Mouse (Mus musculus): Measurements from ENCODE around the gene Taf8. TPM values are rescaled to one million over a fixed set of nuclear protein-coding genes. Genes with fewer than 3 reads are reported as not detected.

The Taf8 gene
- total RNA-seq, 2 experiments from 2014 or later: 15.4 to 19.1 TPM

DNA sequence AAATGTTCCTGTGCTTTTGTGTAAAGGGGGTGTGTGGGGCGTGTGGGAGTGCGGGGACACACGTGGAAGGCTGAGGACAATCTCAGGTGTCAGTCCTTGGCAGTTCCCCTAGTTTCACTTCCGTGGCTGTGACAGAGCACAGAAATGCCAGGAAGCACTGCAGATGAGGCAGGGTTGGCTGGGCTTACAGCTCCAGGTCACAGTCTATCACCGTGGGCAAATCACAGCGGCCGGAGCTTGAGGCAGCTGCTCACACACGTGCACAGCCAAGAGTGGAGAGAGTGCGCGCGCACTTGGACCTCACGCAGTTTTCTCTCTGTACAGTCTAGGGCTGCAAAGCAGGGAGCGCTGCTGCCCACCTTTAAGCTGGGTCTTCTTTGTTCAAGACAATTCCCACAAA is 43.8 kb downstream of the Taf8 start:
- no peak for DNase-seq

DNA sequence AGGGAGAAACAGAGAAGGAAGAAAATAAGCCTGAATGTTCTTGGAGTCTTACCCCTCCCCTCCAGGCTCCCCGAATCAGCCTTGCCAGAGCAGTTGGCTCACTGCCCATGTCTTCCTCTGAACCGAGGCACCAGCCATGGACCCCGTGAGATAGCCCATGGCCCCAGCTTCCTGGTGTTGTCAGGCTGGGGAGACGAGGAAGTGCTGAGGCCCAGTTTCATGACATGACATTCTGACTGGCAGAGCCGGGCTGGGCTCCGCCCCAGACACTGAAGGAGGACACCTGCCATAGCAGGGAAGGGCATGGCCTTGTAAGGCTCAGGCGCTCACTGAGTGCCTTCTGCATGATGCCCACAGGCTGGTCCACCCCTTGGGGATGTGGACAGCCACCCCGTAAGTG is 47.4 kb downstream of the Taf8 start:
- DNase-seq: no peak

DNA sequence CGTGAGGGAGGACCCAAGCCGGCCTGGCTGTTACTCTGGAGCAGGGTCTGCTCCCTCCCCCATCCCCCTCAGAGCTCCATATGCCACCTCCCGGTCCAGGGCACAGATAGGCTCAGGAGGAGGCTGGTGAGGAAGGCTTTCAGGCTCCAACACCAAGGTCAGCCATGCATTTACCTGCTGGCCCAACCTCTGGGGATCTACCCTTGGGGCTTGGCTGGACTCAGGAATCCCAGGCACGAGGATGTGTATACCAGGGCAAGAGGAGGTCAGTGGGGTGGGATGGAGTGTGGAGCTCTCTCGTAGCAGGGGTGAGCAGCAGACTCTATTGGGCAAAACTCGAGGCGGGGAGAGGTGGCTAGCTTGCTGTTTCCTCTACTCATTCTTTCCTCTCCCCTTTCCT is 49.2 kb downstream of the Taf8 start:
- no peak for DNase-seq

DNA sequence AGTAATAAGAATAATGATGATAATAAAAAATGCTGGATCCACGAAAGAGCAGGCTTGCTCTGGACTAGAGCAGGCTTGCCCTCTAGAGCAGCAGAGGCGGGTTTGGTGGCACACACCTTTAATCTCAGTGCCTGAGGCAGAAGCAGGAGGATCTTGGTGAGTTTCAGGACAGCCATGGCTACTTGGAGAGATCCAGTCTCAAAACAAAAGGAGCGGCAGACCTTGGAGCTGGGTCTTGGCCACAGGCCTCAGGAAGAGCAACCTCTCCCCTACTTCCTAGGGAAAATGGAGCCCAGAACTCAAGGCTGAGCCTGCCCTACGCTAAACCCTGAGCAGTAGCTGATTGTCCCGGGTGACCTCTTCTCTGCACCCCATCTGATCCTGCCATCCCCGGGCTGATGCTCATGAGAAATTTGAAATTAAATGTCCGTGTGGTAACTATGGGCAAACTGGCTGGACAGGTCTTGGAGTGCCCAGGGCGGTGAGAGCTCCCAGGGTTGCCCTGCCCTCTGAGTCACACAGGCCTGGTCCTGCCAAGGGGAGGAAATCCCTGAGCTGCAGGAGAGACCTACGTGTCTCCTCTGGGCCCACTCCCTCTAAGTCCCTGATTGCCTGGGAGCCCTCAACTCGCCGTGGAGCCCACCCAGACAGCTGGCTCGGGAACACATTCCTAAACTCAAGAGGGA is 51.1 kb downstream of the Taf8 start:
- peak; percentile 41 for DNase-seq

DNA sequence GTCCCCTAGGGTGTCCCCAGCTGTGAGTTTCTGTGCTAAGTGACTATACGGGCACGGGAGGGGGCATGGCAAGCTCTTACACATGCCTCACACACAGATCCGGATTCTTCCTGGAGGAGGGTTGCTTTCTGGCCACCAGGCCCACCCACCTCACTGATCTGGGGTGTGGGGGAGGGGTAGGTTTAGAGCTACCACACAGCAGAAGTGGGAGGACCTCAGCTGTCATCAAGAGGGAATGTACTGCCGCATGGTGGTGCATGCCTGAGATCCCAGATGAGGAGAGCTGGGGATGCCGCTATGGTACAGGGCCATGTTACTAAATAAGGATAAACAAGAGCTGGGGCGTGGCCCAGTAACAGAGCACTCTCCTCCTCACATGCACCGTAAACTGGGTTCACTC is 51.9 kb downstream of the Taf8 start:
- no peak for DNase-seq

DNA sequence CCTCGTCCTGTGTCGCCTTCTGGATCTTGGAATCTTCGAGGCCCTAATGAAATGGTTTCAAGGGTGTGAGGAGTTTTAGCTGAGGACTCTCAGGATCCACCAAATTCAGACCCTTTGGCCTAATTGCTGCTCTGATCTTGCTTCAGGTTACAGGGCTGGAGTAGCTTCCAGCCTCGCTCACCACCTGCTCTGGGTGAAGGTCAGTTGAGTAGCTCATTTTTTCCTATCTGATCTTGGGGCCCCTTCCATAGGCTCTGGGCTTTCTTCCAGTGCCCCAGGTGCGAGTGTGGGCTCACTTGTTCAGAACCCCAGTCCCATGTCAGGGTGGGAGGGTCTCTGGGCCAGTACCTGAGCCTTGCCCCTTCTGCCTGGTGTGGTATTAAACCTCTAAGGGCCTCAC is 52.7 kb downstream of the Taf8 start:
- DNase-seq: no peak

DNA sequence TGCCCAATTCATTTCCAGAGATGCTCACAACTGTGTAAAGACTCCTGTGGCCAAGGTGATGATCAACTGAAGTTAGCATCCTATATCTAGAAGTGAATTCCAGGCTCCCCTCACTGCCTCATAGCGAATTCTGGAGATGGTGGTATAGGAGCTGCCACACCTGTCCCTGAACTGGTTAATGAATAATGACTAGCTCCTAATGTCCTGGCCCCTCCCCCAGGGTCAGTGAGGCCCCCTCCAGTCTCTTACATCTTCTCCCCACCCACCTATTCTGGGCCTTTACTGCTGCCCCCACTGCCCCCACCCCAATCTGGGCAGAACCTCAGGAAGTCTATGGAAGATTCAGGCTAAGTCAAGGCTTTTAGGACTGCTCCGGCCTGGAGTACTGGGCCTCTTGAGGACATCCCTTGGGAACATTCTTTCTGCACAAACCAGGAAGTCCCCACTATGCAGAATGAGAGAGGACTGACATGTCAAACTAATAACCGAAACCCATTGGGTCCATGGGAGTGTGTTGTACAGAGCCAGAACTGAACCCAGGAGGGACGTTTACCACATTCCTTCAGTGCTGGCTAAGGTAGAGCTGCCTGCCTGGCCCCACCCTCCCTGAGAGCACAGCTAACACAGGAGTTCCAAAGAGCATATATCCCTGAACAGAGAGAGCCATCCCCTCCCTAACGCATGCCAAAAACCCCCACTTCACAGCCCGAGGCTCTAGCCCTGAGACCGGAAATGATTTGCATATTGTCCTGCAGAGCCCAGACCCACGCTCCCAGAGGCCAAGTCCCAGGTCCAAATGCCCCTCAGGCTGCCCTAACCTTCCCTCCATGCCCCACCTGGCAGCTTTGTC is 53.3 kb downstream of the Taf8 start:
- no peak for DNase-seq

DNA sequence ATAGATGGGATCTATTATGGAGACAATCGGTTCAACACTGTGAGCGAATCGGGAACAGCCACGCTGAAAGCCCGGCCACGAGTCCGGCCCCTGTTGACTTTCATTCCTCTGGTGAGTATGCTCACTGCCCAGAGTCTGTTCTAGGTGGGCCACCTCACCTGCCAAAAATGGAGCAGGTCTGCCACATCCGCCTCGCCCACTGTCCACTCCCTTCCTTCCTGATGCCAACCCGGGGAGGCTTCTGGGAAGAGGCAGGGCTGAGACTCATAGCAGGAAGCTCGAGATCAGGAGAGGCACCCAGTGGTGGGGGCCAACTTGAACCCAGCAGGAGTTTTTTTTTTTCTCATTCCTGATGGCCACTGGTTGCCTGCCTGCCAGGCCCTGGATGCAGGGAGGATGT is 55.5 kb downstream of the Taf8 start:
- no peak for DNase-seq

DNA sequence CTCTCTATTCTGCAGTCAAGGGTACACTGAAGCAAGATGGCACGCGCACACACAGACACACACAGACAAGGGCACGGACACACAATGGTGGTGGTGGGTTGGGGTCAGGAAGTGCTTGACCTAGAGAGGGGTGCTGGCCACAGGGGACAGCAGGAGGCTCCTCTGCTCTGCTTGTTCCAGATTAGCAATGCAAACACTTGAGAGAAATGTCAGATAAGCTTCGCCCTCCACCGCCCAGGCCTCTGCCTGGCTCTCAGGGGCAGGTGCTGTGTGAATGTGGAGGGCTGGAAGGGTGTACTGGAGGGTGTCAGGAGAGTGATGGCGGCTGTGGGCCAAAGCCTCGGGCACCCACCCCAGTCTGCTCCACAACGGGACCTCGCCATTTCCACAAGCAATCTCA is 56.1 kb downstream of the Taf8 start:
- DNase-seq: no peak

DNA sequence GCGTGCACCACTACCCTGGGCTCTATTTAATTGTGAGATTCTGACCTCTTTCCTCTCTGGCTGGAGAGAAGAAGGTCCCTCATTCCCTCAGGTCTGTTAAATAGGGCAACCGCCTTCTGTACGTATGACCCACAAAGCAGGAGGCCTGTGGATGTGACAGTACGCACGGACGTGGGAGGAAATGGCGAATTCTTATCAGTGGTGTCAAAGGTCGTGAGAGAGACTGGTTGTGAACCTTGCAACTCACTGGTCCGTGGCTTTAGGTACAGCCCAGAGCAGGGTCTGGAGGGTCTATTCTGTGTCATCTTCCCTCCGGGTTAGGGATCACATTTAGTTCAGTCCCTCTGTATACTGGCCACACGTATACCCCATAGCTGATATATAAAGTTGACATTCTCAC is 56.6 kb downstream of the Taf8 start:
- no peak for DNase-seq

DNA sequence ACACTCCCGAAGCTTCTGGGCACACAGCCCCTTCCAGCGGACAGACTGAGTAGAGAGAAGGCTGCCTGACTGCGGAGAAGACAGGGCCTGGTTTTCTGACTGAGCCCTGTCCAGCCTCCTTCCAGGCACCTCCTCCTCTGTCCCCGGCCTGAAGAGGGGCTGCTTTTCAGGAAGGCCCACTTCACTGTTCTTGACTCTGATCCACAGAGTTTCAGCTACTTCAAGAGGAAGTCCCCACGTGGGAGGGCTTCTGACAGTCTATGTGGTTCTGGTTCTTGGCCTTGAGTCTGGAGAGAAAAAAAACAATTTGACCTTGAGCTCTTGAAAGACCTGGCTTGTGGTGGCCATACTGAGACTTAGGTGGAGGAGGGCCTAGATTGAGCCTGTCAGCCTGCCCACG is 58.0 kb downstream of the Taf8 start:
- DNase-seq: no peak

DNA sequence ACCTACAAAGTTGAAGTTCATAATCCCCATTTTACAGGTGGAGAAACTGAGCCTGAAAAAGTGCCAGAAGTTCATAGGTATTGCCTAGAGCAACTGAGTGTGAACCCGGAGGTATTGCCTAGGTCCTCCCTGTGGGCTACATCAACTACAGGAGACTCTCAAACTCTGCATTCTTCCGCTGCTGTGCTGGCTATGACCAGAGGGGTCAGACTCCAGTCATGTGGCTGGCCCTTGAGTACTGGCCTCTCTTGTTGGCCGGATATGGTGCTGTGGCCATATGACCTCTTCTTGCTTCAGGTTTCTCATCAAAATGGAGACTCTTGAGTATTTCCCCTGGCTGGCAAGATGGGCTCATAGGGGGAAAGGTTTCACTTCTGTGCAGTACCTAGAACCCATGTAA is 59.8 kb downstream of the Taf8 start:
- DNase-seq: no peak

DNA sequence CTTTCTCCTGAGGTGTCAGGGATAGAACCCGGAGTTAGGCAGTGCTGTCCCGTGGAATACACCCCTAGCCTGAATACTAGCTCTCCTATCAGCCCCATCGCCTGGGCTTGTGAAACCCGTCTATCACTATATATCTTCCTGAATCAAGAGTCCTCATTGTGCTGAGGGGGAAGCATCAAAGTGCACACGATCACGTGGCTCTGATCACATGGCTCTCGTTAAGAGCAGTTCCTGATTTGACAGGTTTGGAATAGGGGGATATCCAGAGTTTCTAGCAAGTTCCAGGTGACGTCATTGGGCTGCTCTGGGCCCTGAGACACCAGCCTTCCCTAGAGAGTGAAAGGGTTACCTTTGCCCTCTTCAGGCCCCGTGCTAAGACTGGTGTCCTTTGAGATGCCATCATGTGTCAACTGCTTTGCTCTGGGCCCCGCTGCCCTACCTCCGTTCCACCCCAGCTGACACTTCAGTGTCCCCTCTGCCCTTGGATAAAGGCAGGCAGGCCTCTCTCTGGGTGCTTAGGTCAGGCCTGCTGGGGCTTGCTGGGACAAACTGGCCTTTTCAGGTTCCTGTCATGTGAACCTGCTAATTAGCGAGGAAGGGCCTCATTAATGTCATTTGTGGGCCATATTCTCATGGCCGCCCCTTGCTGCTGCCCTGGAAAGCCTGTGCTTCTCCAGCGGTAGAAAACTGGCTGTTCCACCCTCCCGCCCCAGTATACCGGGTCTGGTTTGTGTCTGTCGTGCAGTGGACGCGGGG is 60.6 kb downstream of the Taf8 start:
- DNase-seq: no peak

DNA sequence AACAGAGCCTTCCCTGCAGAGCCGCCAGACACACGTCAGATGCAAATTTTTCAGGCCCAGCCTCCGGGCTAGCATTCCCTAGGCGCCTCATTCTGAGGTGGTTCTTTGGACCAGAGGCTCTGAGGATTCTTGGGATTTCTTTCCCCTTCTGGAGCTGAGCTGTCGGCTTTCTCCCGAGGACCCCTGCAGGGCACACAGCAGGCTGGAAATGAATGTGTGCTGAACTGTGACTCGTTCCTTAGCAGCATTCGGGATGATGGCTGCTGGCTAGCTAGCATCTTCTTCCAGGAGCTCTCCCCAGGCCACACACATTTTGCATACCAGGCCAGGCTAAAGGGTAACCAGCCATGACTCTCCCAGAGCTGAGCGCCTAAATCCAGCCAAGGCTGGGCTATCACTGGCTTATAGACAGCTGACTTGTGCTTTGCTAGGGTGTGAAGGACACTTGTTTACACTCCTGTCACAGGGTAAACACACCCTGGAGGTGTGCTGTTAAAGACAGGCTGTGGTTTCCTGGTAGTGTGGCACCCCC is 61.7 kb downstream of the Taf8 start:
- DNase-seq: no peak

DNA sequence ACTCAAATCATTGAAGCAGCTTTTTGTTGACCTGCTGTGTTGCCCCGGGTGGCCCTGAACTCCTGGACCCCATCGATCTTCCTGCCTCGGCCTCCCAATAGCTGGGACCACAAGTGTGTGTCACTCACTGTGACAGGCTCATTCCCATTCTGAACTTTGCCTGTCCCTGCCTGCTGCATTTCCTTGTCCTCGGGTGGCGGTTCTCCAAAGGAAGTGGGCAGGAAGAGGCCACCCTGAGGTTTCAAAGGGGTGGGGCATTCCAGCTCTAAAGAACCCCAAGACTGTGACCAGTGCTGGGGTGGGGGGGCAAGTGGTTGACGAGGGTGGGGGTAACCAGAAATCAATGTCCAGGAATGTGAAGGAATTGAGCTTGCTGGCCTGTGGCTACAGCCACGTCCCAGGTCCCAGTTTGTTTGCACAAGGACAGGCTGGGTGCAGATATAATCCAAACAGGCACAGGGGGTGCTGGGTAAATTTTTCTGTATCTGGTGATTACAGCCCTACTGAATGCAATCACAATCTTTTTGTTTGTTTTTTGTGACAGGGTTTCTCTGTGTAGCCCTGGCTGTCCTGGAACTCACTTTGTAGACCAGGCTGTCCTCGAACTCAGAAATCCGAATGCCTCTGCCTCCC is 62.6 kb downstream of the Taf8 start:
- no peak for DNase-seq

DNA sequence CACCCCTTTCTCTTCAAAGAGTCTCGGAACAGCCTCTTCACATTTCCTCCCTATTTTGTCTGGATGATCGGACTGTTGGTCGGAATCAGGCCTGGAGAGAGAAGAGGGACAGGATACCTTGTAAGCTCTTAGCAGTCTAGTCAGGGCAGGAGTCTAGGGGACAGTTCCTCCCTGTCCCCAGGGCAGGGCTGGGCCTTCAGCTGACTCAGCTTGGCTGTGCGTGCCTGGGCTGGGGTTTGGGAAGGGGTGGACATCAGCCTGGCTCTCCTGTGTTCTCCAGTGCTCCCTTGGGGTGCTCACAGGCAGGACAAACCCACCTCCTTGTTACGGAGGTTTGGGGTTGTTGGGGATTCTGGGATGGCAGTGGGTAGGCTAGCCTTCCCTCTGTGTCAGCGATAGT is 63.5 kb downstream of the Taf8 start:
- no peak for DNase-seq

DNA sequence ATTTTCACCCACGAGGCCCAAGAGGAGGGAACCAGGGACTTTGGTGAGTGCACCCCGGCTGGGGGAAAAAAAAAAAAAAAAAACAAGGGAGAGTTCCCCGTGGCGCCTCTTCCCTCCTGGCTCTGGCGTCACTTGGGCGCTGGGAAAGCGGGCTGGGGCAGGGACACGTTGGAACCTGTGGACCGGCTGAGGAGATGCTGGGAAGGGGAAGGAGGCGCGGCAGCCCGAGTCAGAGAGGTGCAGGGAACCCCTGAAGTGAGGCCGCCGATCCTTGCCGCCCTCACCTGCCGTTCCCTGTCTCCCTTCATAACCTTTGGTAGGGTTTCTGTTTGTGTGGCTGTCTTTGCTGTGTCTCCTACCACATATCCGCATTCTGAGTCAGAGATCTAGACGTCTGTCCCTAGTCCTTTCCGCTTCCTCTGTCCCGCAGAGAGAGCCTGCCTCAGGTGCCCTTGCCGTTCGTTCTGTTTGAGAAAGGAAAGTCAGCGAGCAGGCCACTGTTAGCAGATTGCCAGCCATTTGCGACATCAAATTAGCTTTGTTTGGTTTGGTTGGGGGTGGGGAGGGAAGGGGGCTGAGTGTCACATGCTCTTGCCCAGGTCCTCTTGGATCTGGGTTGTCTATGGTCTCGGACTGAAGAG is 65.1 kb downstream of the Taf8 start, which contains the start of gene 1700001C19Rik:
TSS of gene 1700001C19Rik (minus strand) at position 470 of the 641 bp plus-strand sequence.
- DNase-seq: no peak

DNA sequence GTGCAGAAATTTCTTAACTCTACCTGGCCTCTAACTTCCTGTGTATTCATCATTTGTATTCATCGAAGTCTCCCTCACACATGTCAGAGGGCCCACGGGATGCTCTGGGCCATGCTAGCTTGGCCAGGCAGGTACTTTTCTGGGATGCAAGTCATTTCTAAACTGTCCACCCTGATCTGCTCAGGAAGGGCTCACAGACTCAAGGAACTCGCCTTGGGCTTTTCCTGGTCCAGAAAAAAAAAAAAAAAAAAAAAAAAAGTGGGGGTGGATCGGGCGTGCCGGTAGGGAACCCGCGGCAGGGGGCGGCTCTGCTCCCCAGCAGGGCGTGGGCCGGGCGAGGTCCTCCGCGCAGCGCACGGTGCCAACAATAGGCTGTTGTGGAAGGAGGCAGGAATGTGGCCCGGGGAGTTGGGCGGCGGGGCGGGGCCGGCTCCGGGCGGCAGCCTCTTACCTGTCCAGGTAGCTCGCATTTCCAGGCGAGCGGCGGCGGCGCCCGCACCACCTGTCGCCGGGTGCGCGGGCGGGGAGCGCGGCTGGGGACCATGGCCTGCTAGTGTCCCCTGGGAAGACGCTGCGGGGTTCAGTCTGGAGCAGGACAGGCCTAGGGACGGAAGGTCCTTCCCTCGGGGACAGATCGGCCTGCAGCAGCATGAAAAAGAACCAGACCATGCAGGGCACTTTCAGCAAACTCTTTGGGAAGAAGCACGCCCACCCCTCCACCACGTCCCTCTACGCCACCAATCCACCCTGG is 65.8 kb downstream of the Taf8 start, which contains the start of gene AI661453:
TSS of gene AI661453 (plus strand) at position 460 of the 751 bp plus-strand sequence.
- peak; percentile 35 for DNase-seq
